Mouse (Mus musculus) small intestine, adult 2 months (tissue): Measurements from ENCODE around the gene Fndc3b.

Source experiments
- CTCF ChIP-seq: fragments of 200-500 bp; IDR thresholded peaks from 2 replicates; pipeline ENCODE4 v1.5.1; 2012; ENCODE audit warnings: low read depth, mild to moderate bottlenecking, control low read depth, inconsistent platforms, low read length, moderate library complexity, mixed read lengths; ENCODE audit not compliant: insufficient replicate concordance, insufficient read length; ENCODE audit errors: extremely low read depth
- POLR2A ChIP-seq: fragments of 200-500 bp; IDR thresholded peaks from 2 replicates; pipeline ENCODE4 v1.6.1; 2012; ENCODE audit warnings: low read depth, mild to moderate bottlenecking, control low read depth, inconsistent platforms, low read length, moderate library complexity

DNA sequence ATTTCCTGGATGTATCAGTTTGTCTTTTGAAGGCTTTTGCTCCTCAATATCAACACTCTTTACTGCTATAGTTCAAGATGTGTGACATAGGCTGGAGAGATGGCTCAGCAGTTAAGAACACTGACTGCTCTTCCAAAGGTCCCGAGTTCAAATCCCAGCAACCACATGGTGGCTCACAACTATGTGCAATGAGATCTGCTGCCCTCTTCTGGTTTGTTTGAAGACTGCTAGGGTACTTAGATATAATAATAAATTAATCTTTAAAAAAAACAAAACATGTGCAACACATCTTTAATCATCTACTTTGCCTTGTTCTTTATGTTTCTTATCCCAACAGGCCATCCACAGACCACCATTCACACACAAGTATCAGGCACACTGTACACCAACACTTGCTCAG, 160.7 kb downstream of the Fndc3b start:
- TF ChIP-seq CTCF: no peak
- TF ChIP-seq POLR2A: no peak
